8 mouse cellular contexts compared by ENCODE assay signal in the genomic region with DNA sequence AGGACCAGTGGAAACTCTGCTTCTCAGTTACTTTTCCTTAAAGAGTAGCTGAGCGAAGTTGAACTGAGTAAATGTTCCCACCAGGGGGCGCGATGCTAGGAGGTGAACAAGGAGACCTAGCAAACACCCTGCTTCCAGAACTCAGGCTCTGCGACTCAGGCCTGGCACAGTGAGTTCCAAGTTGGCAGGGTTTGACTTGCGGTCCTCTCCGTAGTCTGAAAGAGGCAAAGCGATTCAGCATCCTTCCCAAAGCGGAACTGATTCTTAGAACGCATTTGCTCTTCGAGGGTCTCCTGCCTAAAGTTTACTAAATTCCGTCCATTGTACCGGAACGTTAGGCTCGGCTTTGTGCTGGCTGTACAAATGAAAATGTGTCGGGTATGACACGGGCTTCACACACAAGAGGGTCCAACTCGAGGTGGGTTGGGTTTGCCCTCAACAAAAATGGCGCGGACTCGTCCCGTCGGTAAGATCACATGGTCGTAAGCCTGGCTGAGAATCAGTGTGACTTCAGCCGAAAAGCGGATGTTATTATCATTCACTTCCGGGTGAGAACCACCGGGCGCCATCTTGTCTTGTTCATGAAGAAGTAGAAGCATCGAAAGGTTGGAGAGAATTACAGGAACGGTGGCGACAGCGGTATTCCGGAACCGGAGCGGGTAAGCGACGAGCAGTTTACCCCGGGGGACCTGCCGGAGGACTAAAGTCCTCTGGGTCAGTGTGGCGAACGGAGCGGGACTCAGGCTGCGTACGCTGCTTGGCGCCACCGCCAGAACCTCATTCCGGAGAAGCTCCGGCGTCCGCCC. TPM values are rescaled to one million over a fixed set of nuclear protein-coding genes. Genes with fewer than 3 reads are reported as not detected.
DNase-seq lines count a peak whose midpoint lies in the region; ATAC-seq and TF ChIP-seq lines count a peak whose summit lies in the region.

A gene (plus strand): TSS at position 103 of the 806 bp plus-strand sequence.

- no peaks in the 10 kb centered on the region for H3K9me3 ChIP-seq in hindbrain, embryonic 13.5 days

- peak; percentile 94 for DNase-seq in Patski (ENCODE audit: low read depth, low spot score)
- peak; percentile 96 to 99 for DNase-seq in cerebellum, postnatal 14 days
- peak; percentile 93 to 95 for DNase-seq in frontal cortex, postnatal 14 days (ENCODE audit: low spot score in 2 of 2)
- DNase-seq in layer of hippocampus, postnatal 25 days (ENCODE audit: extremely low spot score in 1 of 2, low spot score in 1 of 2) = peak; percentile 88 to 98
- DNase-seq in lung, postnatal 25 days (ENCODE audit: low spot score) = peak; percentile 96
- DNase-seq in retina, embryonic 14.5 days (ENCODE audit: low spot score) = peak; percentile 99
- peak; percentile 96 for DNase-seq in thymus, postnatal 4 days

- peak; percentile 74 for TF ChIP-seq CTCF in Patski (IDR thresholded peaks at IDR 0.05)

- H3K27ac ChIP-seq in hindbrain, embryonic 13.5 days = peak within 1 kb of the TSS; percentile 98

- POLR2A ChIA-PET in Patski (lab: Charles Lee) = interaction anchor here (1.1 kb wide), 1 partner anchor 21 kb away, joined by 3 read pairs; no protein-coding TSS in a partner anchor

- H3K4me2 ChIP-seq in hindbrain, embryonic 13.5 days = peak within 1 kb of the TSS; percentile 57

- H3K36me3 ChIP-seq in hindbrain, embryonic 13.5 days = peaks cover 3% of the 10 kb centered on the region; the same call in 1 of the 2 replicates

- in situ Hi-C loops in Patski (cut with MboI; ENCODE audit: low pct_unique_long_range_greater_than_20kb) = loop anchor here (5.0 kb wide), 1 partner anchor 100 kb away; no protein-coding TSS in a partner anchor

- H3K9ac ChIP-seq in hindbrain, embryonic 13.5 days = peak within 1 kb of the TSS; percentile 88

- peak within 1 kb of the TSS; percentile 78 for H3K4me3 ChIP-seq in hindbrain, embryonic 13.5 days

- H3K27me3 ChIP-seq in Patski = no peaks in the 10 kb centered on the region
- no peaks in the 10 kb centered on the region for H3K27me3 ChIP-seq in hindbrain, embryonic 13.5 days

- peaks cover 32% of the 10 kb centered on the region for H3K4me1 ChIP-seq in hindbrain, embryonic 13.5 days (replicated peaks)

- under 1% methylated on average over 50 of the region's 50 CpGs for WGBS in hindbrain, embryonic 13.5 days

- CTCF ChIA-PET in Patski (lab: Charles Lee) = no interaction called here

- ATAC-seq in Patski = peak; percentile 96
- peak; percentile 99 for ATAC-seq in hindbrain, embryonic 13.5 days (ENCODE audit: low FRiP score)

RNA-seq across cellular contexts. Expression of the gene that starts here (rescaled TPM):
- 48.3 TPM for polyA plus RNA-seq in Patski (2021)
- polyA plus RNA-seq in hindbrain, embryonic 13.5 days (2015; fragmentation: Nextera tagmentation; extraction: Ambion mirVana) = 195 and 201 TPM in 2 replicates
- 100 to 1,000 TPM; 145 to 233 TPM for total RNA-seq in layer of hippocampus, postnatal 25 days (2021)

Comparison
In these comparisons a context has a peak if more than half of its experiments do, and no peak if none do; other contexts are left out.
1. Peak in every context shown above with its lines: DNase-seq, ATAC-seq, H3K4me3 ChIP-seq and H3K27ac ChIP-seq.